Mouse (Mus musculus): ENCODE data around the gene 4930550C14Rik.

The 4930550C14Rik gene

DNA sequence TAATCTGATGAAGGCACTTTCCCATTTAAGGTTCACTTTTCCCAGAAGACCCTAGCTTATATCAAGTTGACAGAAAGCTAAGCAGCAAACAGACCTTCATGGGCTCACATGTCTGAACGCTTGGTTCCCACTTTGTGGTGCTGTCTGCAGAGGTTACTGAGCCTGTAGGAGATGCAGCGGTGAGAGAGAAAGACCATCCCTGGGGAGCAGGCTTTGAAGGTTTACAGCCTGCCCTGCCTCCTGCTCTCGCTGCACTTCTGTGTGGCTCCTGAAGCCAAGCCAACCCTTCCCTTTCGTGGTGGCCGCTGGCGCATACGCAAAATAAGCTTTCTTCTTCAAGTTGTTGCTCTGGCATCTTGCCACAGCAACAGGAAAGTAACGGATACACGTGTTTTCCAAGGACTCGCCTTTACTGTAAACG is at the start of gene 4930550C14Rik:
Gene 4930550C14Rik, plus strand, starts transcription at position 35 of the 421 bp plus-strand sequence.
- in situ Hi-C loops (cut with MboI, MseI) = no loop called here

DNA sequence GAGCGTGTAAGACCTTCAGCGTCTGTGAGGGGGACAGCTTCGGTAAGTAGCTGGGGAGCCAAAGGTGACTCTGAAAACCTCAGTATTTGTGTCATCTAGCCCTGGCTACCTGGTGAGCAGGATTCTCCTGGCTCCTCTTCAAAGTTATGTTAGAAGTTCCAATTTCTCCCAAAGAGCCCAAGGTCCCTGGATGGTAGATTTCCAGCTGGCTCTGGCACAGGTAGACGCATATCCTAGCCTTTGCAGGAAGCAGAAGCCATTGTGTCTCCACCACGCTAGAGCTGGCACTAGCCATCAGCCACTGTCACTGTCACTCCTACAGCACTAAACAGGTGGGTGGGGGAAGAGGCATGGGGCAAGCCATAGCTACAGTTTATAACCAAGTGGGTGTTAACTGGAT is 49.0 kb upstream of the 4930550C14Rik start:
- in situ Hi-C loops (cut with MboI, MseI) = no loop called here

DNA sequence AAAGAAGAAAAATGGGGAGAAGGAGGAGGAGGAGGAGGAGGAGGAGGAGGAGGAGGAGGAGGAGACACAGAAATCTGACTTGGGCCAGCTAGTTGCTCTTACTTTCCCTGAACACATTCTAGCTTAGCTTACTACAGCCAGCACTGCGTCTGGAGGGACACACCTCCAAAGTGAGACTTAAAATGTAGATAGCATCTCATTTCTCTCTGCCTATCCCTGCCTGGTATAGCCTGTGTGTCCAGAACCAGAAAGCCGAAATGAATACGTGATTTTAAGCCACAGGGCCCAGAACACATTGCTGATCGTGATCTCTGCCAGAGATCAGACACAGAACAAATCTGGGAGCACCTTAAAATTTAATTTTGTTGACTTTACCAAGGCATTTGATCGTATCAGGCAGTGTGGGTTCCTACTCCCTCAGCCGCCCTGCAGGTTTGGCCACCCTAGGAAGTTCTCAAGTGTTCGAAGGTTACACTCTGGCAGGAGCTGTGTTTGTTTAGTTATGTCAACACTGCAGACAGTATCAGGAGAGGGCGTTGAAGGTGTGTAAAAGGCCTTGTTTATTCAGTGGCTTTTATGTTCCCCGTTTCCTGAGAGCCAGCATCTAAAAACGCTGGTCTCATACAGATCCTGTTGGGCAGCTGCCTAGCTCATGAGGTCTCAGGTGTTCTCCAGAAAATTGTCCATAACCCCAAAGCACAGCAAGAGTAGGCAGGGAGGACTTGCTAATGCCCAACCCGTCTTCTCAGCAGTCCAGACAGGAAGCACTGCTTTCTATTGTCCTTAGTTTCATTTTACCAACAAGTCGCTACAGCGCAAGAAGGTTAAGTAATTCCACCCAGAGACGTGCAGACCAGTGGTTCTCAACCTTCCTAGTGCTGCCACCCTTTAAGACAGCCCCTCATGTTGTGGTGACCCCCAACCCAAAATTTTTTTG is 45.6 kb upstream of the 4930550C14Rik start:
- in situ Hi-C loops (cut with MboI, MseI) = no loop called here

GRCm38 (mm10) chr9:53371339-53371738 is 30.8 kb upstream of the 4930550C14Rik start:
- in situ Hi-C loops (cut with MboI, MseI) = no loop called here

GRCm38 (mm10) chr9:53375907-53376306 is 26.2 kb upstream of the 4930550C14Rik start:
- in situ Hi-C loops (cut with MboI, MseI) = no loop called here

DNA sequence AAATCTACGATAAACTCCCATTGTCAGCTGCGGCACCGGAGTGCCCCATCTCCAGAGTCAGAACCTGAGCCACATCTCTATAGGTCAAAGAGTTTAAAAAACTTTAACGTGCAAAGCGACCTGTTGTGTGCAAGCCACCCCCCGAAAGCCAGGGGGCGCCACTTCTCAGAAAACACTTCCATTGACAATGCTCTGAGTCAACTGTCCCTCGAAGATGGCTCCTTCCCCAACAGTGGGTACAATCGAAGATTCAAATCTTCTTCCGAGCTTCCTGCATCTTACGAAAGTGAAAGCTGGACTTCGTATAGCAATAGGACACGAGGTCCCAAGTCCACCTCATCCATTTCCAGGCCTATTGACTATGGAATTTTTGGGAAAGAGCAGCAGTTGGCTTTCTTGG is 25.3 kb upstream of the 4930550C14Rik start:
- in situ Hi-C loops (cut with MboI, MseI) = no loop called here

DNA sequence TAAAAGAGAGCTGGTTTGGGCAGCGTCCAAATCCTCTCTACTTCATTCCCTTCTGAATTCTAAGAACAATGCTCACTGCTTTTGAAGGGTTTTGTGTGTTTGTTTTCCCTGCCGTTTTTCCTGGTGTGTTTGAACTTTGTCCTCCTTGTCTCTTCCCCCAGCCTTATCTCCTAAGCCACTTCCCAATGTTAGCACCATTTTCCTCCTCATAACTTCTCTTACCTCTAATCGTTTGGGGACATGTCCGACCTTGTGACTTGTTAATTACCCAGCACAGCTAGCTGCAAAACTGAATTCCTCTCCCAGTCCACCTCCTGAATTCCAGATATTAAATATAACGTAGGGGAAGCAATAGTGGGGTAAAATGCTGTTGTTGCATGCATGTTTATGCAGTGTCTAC is 24.5 kb upstream of the 4930550C14Rik start:
- in situ Hi-C loops (cut with MboI, MseI) = no loop called here

DNA sequence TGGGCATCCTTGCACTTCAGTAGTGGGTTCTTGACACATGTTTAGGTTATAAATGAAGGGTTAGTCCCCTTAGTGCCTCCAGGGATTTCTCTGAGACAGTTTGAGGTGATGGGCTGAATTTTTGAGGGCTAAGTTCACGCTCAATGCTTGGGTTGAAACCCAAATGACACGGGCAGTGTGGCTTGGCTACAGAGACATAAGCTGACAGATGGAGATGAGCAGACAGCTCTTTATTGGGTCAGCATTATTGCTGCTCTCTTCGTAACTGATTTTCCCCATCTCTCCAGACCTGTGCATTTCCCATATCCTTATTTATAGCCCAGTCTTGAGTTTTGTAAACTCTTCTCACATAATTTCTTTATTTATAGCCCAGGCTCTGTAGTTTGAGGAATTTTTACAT is 24.0 kb upstream of the 4930550C14Rik start:
- in situ Hi-C loops (cut with MboI, MseI) = no loop called here

- in situ Hi-C loops (cut with MboI, MseI) = no loop called here
Observed at GRCm38 (mm10) chr9:53380595-53380994, 21.5 kb upstream of the 4930550C14Rik start.

- in situ Hi-C loops (cut with MboI, MseI) = no loop called here
Observed at GRCm38 (mm10) chr9:53381113-53381615, 21.0 kb upstream of the 4930550C14Rik start.

DNA sequence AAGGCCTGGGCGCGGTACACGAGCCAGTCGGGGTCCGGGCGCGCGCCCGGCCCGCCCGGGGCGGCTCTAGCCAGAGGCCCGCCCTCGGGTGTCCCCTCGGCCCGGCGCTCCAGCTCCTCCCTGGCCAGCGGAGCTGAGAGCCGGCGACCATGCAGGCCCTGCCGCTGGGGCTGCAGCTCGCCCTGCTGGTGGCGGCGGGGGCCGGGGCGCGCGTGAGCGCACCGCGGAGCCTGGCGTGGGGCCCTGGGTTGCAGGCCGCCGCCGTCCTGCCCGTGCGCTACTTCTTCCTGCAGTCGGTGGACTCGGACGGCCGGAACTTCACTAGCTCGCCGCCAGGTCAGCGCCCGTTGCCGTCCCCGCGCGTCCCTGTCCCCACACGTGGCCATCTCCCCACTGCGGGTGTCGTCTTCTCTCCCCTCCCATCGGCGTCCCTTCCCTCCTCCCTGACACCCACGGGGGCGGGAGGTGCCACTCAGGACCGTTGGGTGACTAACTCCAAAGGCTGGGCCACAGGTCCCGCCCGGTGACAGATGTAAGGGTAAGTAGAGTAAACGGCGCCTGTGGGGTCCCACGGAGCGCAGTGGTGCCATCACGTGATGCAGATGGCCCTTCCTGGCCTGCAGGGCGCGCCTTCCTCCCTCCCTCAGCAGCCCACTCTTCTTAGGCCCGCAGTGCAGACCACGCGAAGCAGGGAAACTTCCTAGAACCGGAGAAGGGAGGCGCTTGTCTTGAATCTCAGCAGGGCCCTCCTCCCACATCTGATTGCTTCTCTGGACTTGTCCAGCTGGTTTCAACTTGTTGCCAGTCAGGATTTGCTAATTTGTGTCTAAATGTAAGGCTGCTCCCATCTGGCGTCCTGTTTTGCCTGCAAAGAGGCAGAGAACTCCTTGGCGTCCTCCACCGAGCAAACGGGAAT is 17.9 kb upstream of the 4930550C14Rik start, which contains the start of gene Kdelc2:
Gene Kdelc2, plus strand, starts transcription at position 75 of the 916 bp plus-strand sequence.
- in situ Hi-C loops (cut with MboI, MseI) = no loop called here

GRCm38 (mm10) chr9:53384873-53385272 is 17.3 kb upstream of the 4930550C14Rik start:
- in situ Hi-C loops (cut with MboI, MseI) = no loop called here

DNA sequence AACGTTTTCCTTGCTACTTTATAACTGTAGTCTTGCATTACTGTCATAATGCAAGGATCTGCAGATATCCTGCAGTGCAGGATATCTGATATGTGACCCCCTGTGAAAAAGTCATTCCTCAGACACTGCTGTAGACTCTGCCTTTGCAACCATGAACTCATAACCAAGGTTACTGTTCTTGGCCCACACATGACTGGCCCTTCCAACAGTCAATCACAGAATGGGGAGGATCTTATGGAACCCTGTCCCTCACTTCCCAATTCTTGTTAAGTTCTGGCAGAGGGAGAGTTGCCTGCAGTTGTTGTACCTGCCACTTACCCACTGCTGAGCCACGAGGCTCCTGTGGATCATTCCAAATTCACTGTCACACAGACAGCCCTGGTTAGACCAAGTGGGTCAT is 14.7 kb upstream of the 4930550C14Rik start:
- in situ Hi-C loops (cut with MboI, MseI) = no loop called here

DNA sequence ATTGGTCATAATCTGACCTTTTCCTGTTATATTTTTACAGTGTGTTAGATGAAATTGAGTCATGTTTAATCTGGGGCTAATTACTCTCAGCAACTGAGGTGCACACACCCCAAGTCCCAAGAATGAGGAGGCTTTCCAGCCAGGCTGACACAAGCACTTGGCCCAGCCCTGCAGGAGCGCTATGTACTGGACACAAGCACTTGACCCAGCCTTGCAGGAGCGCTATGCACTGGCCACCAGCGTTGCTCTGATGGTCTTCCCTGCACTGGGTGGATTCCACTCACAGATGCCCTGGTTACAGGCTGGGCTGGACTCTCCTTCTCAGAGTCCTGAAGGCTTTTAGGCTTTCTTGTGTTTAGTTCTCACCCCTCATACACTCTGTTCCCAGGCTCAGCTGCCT is 13.0 kb upstream of the 4930550C14Rik start:
- in situ Hi-C loops (cut with MboI, MseI) = no loop called here

GRCm38 (mm10) chr9:53390136-53390535 is 12.0 kb upstream of the 4930550C14Rik start:
- in situ Hi-C loops (cut with MboI, MseI) = no loop called here

DNA sequence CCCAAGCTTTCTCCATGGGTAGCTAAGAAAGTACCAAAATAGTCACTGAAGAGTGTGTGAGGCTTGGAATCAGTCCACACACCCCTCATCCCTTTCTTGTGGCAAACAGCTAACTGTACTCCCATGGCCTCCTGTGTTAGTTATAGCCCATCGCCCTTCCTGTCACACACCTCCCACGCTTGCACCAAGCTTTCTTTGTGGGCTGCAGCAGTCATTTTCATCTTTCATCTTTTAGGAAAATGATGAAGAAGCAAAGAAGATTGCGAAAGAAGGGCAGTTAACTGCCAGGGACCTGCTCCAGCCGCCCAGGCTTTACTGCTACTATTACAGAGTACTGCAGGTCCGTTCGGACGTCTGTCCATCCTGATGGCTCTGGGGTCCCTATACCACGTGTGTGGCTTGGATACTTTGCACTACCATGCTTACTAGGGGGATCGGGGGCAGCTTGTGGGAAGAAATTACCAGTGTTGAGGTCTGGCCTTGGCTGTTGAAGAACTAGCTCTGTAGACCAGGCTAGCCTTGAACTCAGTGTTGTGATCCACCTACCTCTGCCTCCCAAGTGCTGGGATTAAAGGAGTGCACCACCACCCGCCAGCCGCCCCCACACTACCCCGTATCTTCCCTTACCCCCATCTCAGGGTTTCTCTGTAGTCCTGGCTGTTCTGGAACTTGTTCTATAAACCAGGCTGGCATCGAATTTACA is 4.3 kb upstream of the 4930550C14Rik start:
- in situ Hi-C loops (cut with MboI, MseI) = loop anchor here (5.0 kb wide), 1 partner anchor 141 kb away; no protein-coding TSS in a partner anchor

GRCm38 (mm10) chr9:53398388-53398700 is 3.8 kb upstream of the 4930550C14Rik start:
- in situ Hi-C loops (cut with MboI, MseI) = loop anchor here (5.0 kb wide), 1 partner anchor 141 kb away; no protein-coding TSS in a partner anchor

- in situ Hi-C loops (cut with MboI, MseI) = loop anchor here (5.0 kb wide), 1 partner anchor 142 kb away; no protein-coding TSS in a partner anchor
Observed at GRCm38 (mm10) chr9:53399537-53399936, 2.6 kb upstream of the 4930550C14Rik start.

DNA sequence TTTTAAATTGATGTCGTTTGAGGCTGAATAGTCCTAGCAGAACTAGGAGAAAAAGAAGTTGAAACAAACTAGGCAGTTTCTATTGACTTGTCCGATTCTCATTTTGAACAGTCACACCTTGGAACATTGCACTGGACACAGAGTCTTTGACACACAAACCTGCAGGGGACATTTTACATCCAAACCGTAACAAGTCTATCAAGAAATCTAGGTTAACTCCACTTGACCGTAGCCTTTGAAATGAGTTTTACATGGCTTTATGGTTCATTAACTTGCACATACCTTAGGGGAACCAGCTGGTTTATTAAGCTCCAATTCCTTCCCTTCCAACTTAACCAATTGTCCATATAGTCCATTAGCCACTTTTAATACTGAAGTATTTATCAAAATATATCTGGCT is 1.4 kb upstream of the 4930550C14Rik start:
- in situ Hi-C loops (cut with MboI, MseI) = no loop called here

- in situ Hi-C loops (cut with MboI, MseI) = no loop called here
Observed at GRCm38 (mm10) chr9:53401146-53401545, 979 bp upstream of the 4930550C14Rik start.

DNA sequence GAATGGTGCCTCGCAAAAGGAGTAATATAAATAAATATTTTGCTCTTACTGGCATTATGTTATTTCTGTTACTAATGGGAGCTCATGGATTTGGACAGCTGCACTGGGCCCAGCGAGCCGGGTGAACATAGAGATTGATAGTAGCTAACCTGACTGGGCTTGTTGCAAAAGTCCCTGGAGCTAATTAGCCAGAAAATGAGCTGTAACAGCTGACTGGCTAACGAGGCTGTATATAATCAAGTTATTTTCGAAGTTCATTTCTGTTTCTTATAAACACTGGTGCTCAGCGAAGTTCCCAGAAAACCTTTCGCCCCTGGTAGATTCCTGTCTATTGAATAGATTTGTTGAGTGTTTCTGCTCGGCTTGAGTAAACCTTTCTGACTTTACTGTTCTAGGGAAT is 866 bp downstream of the 4930550C14Rik start:
- in situ Hi-C loops (cut with MboI, MseI) = no loop called here
